In the genomic region with DNA sequence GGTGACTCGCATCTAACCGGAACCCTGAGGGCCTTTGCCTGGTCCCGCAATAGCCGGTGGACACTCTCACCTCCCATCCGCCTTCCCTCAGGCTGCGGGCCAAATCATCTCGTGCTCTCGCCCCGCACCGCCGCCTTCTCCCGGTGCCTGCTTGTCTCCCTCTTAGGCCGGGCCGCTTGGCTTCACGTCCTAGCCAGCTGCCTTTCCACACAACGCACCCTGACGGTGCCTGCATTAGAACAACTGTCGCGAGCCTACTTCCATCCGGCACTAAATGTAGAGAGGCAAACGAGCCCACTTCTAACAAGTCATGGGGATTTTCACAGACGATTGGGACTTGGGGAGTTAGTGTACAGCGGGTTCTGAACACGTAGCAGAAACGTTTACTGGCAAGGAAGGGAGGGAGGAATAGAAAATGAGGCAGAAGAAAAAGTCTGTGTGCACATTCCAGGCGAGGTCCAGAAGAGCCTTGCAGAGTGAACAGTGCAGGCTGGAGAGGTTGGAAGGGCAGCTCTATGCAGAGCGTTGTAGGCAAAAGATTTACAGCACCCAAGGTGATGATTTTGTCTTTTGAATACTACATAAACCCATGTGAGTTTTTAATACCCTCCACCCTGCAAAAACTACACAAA, we compare ENCODE assay signal across 8 mouse cellular contexts. TPM values are rescaled to one million over a fixed set of nuclear protein-coding genes. Genes with fewer than 3 reads are reported as not detected.
DNase-seq lines count a peak whose midpoint lies in the region; ATAC-seq and TF ChIP-seq lines count a peak whose summit lies in the region.

No protein-coding gene starts in this region.

- DNase-seq in heart, postnatal 10 days: no peak
- DNase-seq in MEL (ENCODE audit: low read depth, low spot score): no peak
- no peak for DNase-seq in forebrain, postnatal 0 days
- no peak for DNase-seq in adrenal gland, adult 8-10 months
- DNase-seq in adrenal gland, adult 2 months: no peak
- DNase-seq in embryo, embryonic 9.5 days (ENCODE audit: extremely low spot score): no peak

- TF ChIP-seq RAD21 in MEL (IDR thresholded peaks at IDR 0.05; ENCODE audit: low read depth, low read length): no peak

- H3K4me1 ChIP-seq in heart, embryonic 15.5 days (replicated peaks): peaks cover 38% of the 10 kb centered on the region
- peaks cover 8 to 14% of the 10 kb centered on the region in 2 experiments for H3K4me1 ChIP-seq in MEL (ENCODE audit: control insufficient read depth in 1 of 2, insufficient read depth in 2 of 2, low read length in 2 of 2)
- peaks cover 21% of the 10 kb centered on the region for H3K4me1 ChIP-seq in forebrain, postnatal 0 days (ENCODE audit: insufficient read depth)

- H3K4me3 ChIP-seq in heart, embryonic 15.5 days: peak overlapping the region; percentile 75
- peak overlapping the region; percentile 91 to 99 for H3K4me3 ChIP-seq in MEL (ENCODE audit: control insufficient read depth in 1 of 2, insufficient read depth in 1 of 2, low read depth in 2 of 2, low read length in 2 of 2)
- peak overlapping the region; percentile 65 for H3K4me3 ChIP-seq in forebrain, postnatal 0 days (ENCODE audit: low read depth, low read length)

- TF ChIP-seq CTCF in MEL (IDR thresholded peaks at IDR 0.05 in 2 of 3, conservative IDR thresholded peaks at IDR 0.05 in 1 of 3; ENCODE audit: control insufficient read depth in 1 of 3, insufficient read depth in 1 of 3, low read depth in 2 of 3, low read length in 3 of 3, poor library complexity in 1 of 3, severe bottlenecking in 1 of 3): no peak
- no peak for TF ChIP-seq CTCF in forebrain, postnatal 0 days (IDR thresholded peaks at IDR 0.05; ENCODE audit: low read depth)

- ATAC-seq in heart, embryonic 15.5 days (replicated peaks; ENCODE audit: insufficient number of reproducible peaks, insufficient read depth, low FRiP score, low read depth): peak; percentile 56
- peak; percentile 50 for ATAC-seq in forebrain, postnatal 0 days
- ATAC-seq in megakaryocyte-erythroid progenitor cell, adult 5-6 weeks (replicated peaks; ENCODE audit: low FRiP score, low TSS enrichment, poor library complexity, severe bottlenecking): peak; percentile 38; the same call in 1 of the 2 replicates

- WGBS in heart, embryonic 15.5 days: under 1% methylated on average over 27 of the region's 27 CpGs
- WGBS in forebrain, postnatal 0 days: 2% methylated on average over 27 of the region's 27 CpGs

- no peak; a peak in 1 of 4 replicates for TF ChIP-seq POLR2A in MEL (IDR thresholded peaks at IDR 0.05; ENCODE audit: control insufficient read depth in 1 of 2, insufficient read depth in 1 of 2, low read depth in 1 of 2, low read length in 2 of 2, poor library complexity in 1 of 2)

- TF ChIP-seq EP300 in MEL (IDR thresholded peaks at IDR 0.05; ENCODE audit: low read depth in 1 of 2, low read length in 2 of 2): no peak

- no peaks in the 10 kb centered on the region for H3K27me3 ChIP-seq in heart, embryonic 15.5 days
- H3K27me3 ChIP-seq in MEL (ENCODE audit: control insufficient read depth in 1 of 2, insufficient read depth in 2 of 2, low read length in 2 of 2): no peaks in the 10 kb centered on the region
- no peaks in the 10 kb centered on the region for H3K27me3 ChIP-seq in forebrain, postnatal 0 days (ENCODE audit: insufficient read depth, low read length)

- peak overlapping the region; percentile 96 for H3K27ac ChIP-seq in heart, embryonic 15.5 days
- peak overlapping the region; percentile 61 for H3K27ac ChIP-seq in MEL (ENCODE audit: control insufficient read depth, low read depth, low read length)
- H3K27ac ChIP-seq in forebrain, postnatal 0 days (ENCODE audit: low read depth, low read length): peak overlapping the region; percentile 96

- peaks cover 2% of the 10 kb centered on the region; the same call in 1 of the 2 replicates for H3K36me3 ChIP-seq in heart, embryonic 15.5 days
- peaks cover 4 to 31% of the 10 kb centered on the region in 2 experiments for H3K36me3 ChIP-seq in MEL (ENCODE audit: control insufficient read depth in 1 of 2, insufficient read depth in 2 of 2, low read length in 2 of 2)
- no peaks in the 10 kb centered on the region for H3K36me3 ChIP-seq in forebrain, postnatal 0 days (ENCODE audit: insufficient read depth)

- no peaks in the 10 kb centered on the region for H3K9me3 ChIP-seq in heart, embryonic 15.5 days (replicated peaks)
- no peaks in the 10 kb centered on the region for H3K9me3 ChIP-seq in MEL (replicated peaks; ENCODE audit: insufficient read depth, low read length)
- no peaks in the 10 kb centered on the region for H3K9me3 ChIP-seq in forebrain, postnatal 0 days (ENCODE audit: low read length)

- peak overlapping the region; percentile 87 for H3K4me2 ChIP-seq in heart, embryonic 15.5 days
- peak overlapping the region; percentile 81 for H3K4me2 ChIP-seq in forebrain, postnatal 0 days (ENCODE audit: low read depth)

- intact Hi-C loops in heart, postnatal 10 days (cut with DNase I): no loop called here

- peaks cover 36% of the 10 kb centered on the region for H3K79me2 ChIP-seq in MEL (ENCODE audit: control insufficient read depth, insufficient read depth, low read length, poor library complexity)

- H3K9ac ChIP-seq in heart, embryonic 15.5 days: peak overlapping the region; percentile 89
- peak overlapping the region; percentile 99 for H3K9ac ChIP-seq in MEL (ENCODE audit: control insufficient read depth, low read depth, low read length, poor library complexity, severe bottlenecking)
- peak overlapping the region; percentile 83 for H3K9ac ChIP-seq in forebrain, postnatal 0 days

TF ChIP-seq in MEL, 35 proteins besides CTCF, POLR2A, EP300 and RAD21:
- TF ChIP-seq ETS1 (IDR thresholded peaks at IDR 0.05; ENCODE audit: low read depth, low read length) (no peak), SMC3 (IDR thresholded peaks at IDR 0.05; ENCODE audit: low read depth, low read length) (0 out of 2 replicates have a peak, but pooled peaks have one; percentile 7)
TF ChIP-seq in MEL: peak in this region for 1.

RNA-seq across cellular contexts. Expression of gene Ctps, which starts 0.5 kb away (rescaled TPM):
- polyA plus RNA-seq in heart, embryonic 15.5 days (2015; fragmentation: Nextera tagmentation; extraction: Ambion mirVana): 86.3 and 90.7 TPM in 2 replicates
- 10 to 100 TPM; 44.2 to 66.0 TPM for total RNA-seq in heart, postnatal 10 days (2021)
- total RNA-seq in MEL (2012; rRNA removed): 76.7 and 81.2 TPM in 2 replicates
- polyA plus RNA-seq in MEL (2012; ENCODE audit: insufficient read depth in 1 of 2, insufficient read length in 2 of 2, low read depth in 1 of 2, low replicate concordance in 2 of 2, missing spikeins in 1 of 2): 10 to 100 TPM in 1 of 2 experiments, not detected in 1; 82.2 TPM
- 73.0 and 73.3 TPM in 2 replicates for total RNA-seq in forebrain, postnatal 0 days (2014; rRNA removed)
- 71.9 and 76.8 TPM in 2 replicates for polyA plus RNA-seq in forebrain, postnatal 0 days (2015; fragmentation: Nextera tagmentation; extraction: Ambion mirVana)
- total RNA-seq in megakaryocyte-erythroid progenitor cell, adult 5-6 weeks (2014; fragmentation: Nextera tagmentation): 60.6 and 73.1 TPM in 2 replicates
- 77.1 and 90.0 TPM in 2 replicates for total RNA-seq in megakaryocyte-erythroid progenitor cell, adult 5-6 weeks (2017)
- total RNA-seq in adrenal gland, adult 8-10 months (2022): 10 to 100 TPM; 36.8 to 41.7 (median 39.2) TPM
- 10 to 100 TPM; 29.5 to 39.8 TPM for total RNA-seq in adrenal gland, adult 2 months (2021)
- polyA plus RNA-seq in adrenal gland, adult 2 months (2012; rRNA removed): 3.3 and 4.4 TPM in 2 replicates

RNA-seq across cellular contexts. Expression of gene Gm8439, which starts 18.0 kb away (rescaled TPM):
- polyA plus RNA-seq in heart, embryonic 15.5 days (2015; fragmentation: Nextera tagmentation; extraction: Ambion mirVana): 0.52 TPM in 1 of 2 replicates, not detected in the other
- not detected for total RNA-seq in heart, postnatal 10 days (2021)
- not detected in 2 replicates for total RNA-seq in MEL (2012; rRNA removed)
- not detected for polyA plus RNA-seq in MEL (2012; ENCODE audit: insufficient read depth in 1 of 2, insufficient read length in 2 of 2, low read depth in 1 of 2, low replicate concordance in 2 of 2, missing spikeins in 1 of 2)
- not detected in 2 replicates for total RNA-seq in forebrain, postnatal 0 days (2014; rRNA removed)
- not detected in 2 replicates for polyA plus RNA-seq in forebrain, postnatal 0 days (2015; fragmentation: Nextera tagmentation; extraction: Ambion mirVana)
- not detected in 2 replicates for total RNA-seq in megakaryocyte-erythroid progenitor cell, adult 5-6 weeks (2014; fragmentation: Nextera tagmentation)
- not detected in 2 replicates for total RNA-seq in megakaryocyte-erythroid progenitor cell, adult 5-6 weeks (2017)
- total RNA-seq in adrenal gland, adult 8-10 months (2022): not detected
- not detected for total RNA-seq in adrenal gland, adult 2 months (2021)
- polyA plus RNA-seq in adrenal gland, adult 2 months (2012; rRNA removed): not detected in 2 replicates

RNA-seq across cellular contexts. Expression of gene Slfnl1, which starts 38.5 kb away (rescaled TPM):
- not detected in 2 replicates for polyA plus RNA-seq in heart, embryonic 15.5 days (2015; fragmentation: Nextera tagmentation; extraction: Ambion mirVana)
- total RNA-seq in heart, postnatal 10 days (2021): under 1 TPM in 1 of 2 experiments, not detected in 1; 0.29 TPM
- total RNA-seq in MEL (2012; rRNA removed): not detected in 2 replicates
- under 1 TPM in 1 of 2 experiments, not detected in 1; 0.06 TPM for polyA plus RNA-seq in MEL (2012; ENCODE audit: insufficient read depth in 1 of 2, insufficient read length in 2 of 2, low read depth in 1 of 2, low replicate concordance in 2 of 2, missing spikeins in 1 of 2)
- 0.15 TPM in 1 of 2 replicates, not detected in the other for total RNA-seq in forebrain, postnatal 0 days (2014; rRNA removed)
- not detected in 2 replicates for polyA plus RNA-seq in forebrain, postnatal 0 days (2015; fragmentation: Nextera tagmentation; extraction: Ambion mirVana)
- not detected in 2 replicates for total RNA-seq in megakaryocyte-erythroid progenitor cell, adult 5-6 weeks (2014; fragmentation: Nextera tagmentation)
- not detected in 2 replicates for total RNA-seq in megakaryocyte-erythroid progenitor cell, adult 5-6 weeks (2017)
- total RNA-seq in adrenal gland, adult 8-10 months (2022): under 1 TPM; 0.22 to 0.59 (median 0.39) TPM
- total RNA-seq in adrenal gland, adult 2 months (2021): under 1 TPM; 0.14 to 0.17 TPM
- 0.06 and 0.07 TPM in 2 replicates for polyA plus RNA-seq in adrenal gland, adult 2 months (2012; rRNA removed)
